Mouse (Mus musculus): ENCODE results near the gene Tmc5. TPM values are rescaled to one million over a fixed set of nuclear protein-coding genes. Genes with fewer than 3 reads are reported as not detected.
A peak's percentile ranks its signal among the peaks of the same experiment; 100 is the strongest.

Tmc5 gene
- polyA plus RNA-seq, 1 experiment from 2014 or later = 0.41 TPM

- peak overlapping the region; percentile 87 for H3K9ac ChIP-seq (ENCODE audit: low read length)
- H3K27ac ChIP-seq (ENCODE audit: low read depth, low read length) = no peak overlapping the region
- ATAC-seq (replicated peaks; ENCODE audit: low FRiP score) (no peak), DNase-seq (ENCODE audit: low spot score) (no peak)
- no peaks in the 10 kb centered on the region; the same call in 1 of the 2 replicates for H3K9me3 ChIP-seq (ENCODE audit: control insufficient read depth, low read length)
- H3K36me3 ChIP-seq (ENCODE audit: control insufficient read depth, insufficient read depth, low read length) = no peaks in the 10 kb centered on the region
- peak overlapping the region; percentile 66 for H3K4me3 ChIP-seq (ENCODE audit: low read depth, low read length)
- H3K4me1 ChIP-seq (replicated peaks; ENCODE audit: control insufficient read depth, insufficient read depth, low read length) = peaks cover 6% of the 10 kb centered on the region; the same call in 1 of the 2 replicates
- 20% methylated on average over 7 of the region's 7 CpGs for WGBS
- H3K4me2 ChIP-seq (ENCODE audit: low read depth, low read length, severe bottlenecking) = peak overlapping the region; percentile 72
- no peaks in the 10 kb centered on the region for H3K27me3 ChIP-seq (ENCODE audit: control insufficient read depth, insufficient read depth, low read length)
Measured at GRCm38 (mm10) chr7:118583821-118584220, 13.3 kb upstream of the Tmc5 start.

- DNase-seq (ENCODE audit: low spot score) (peak; percentile 94), ATAC-seq (replicated peaks; ENCODE audit: low FRiP score) (peak; percentile 94)
- 1% methylated on average over 46 of the region's 51 CpGs for WGBS
- Histone ChIP-seq H3K9ac (ENCODE audit: low read length) (peak within 1 kb of the TSS; percentile 87), H3K27me3 (ENCODE audit: control insufficient read depth, insufficient read depth, low read length) (no peaks in the 10 kb centered on the region), H3K27ac (ENCODE audit: low read depth, low read length) (peak within 1 kb of the TSS; percentile 43; the same call in 1 of the 2 replicates), H3K4me3 (ENCODE audit: low read depth, low read length) (peak within 1 kb of the TSS; percentile 66), H3K36me3 (ENCODE audit: control insufficient read depth, insufficient read depth, low read length) (no peaks in the 10 kb centered on the region), H3K4me2 (ENCODE audit: low read depth, low read length, severe bottlenecking) (peak within 1 kb of the TSS; percentile 72), H3K4me1 (replicated peaks; ENCODE audit: control insufficient read depth, insufficient read depth, low read length) (peaks cover 6% of the 10 kb centered on the region; the same call in 1 of the 2 replicates), H3K9me3 (ENCODE audit: control insufficient read depth, low read length) (no peaks in the 10 kb centered on the region; the same call in 1 of the 2 replicates)
Measured at GRCm38 (mm10) chr7:118584257-118584907, 12.7 kb upstream of the Tmc5 start, which contains the start of gene Tmc7. Gene Tmc7, minus strand, starts transcription at chr7:118584736.

- Histone ChIP-seq H3K36me3 (ENCODE audit: control insufficient read depth, insufficient read depth, low read length) (no peaks in the 10 kb centered on the region), H3K4me2 (ENCODE audit: low read depth, low read length, severe bottlenecking) (peak overlapping the region; percentile 72; the same call in 1 of the 2 replicates), H3K4me3 (ENCODE audit: low read depth, low read length) (peak overlapping the region; percentile 66), H3K4me1 (replicated peaks; ENCODE audit: control insufficient read depth, insufficient read depth, low read length) (peaks cover 6% of the 10 kb centered on the region; the same call in 1 of the 2 replicates), H3K27ac (ENCODE audit: low read depth, low read length) (no peak overlapping the region), H3K9ac (ENCODE audit: low read length) (peak overlapping the region; percentile 87; the same call in 1 of the 2 replicates), H3K27me3 (ENCODE audit: control insufficient read depth, insufficient read depth, low read length) (no peaks in the 10 kb centered on the region), H3K9me3 (ENCODE audit: control insufficient read depth, low read length) (no peaks in the 10 kb centered on the region; the same call in 1 of the 2 replicates)
- no peak for DNase-seq (ENCODE audit: low spot score)
- WGBS = 68% methylated on average over 5 of the region's 5 CpGs
- ATAC-seq (replicated peaks; ENCODE audit: low FRiP score) = no peak
Measured at GRCm38 (mm10) chr7:118584926-118585325, 12.2 kb upstream of the Tmc5 start.

GRCm38 (mm10) chr7:118585856-118586255 is 11.2 kb upstream of the Tmc5 start:
- Histone ChIP-seq H3K4me1 (replicated peaks; ENCODE audit: control insufficient read depth, insufficient read depth, low read length) (peaks cover 6% of the 10 kb centered on the region; the same call in 1 of the 2 replicates), H3K9ac (ENCODE audit: low read length) (no peak overlapping the region), H3K4me2 (ENCODE audit: low read depth, low read length, severe bottlenecking) (no peak overlapping the region), H3K27ac (ENCODE audit: low read depth, low read length) (no peak overlapping the region), H3K27me3 (ENCODE audit: control insufficient read depth, insufficient read depth, low read length) (no peaks in the 10 kb centered on the region), H3K36me3 (ENCODE audit: control insufficient read depth, insufficient read depth, low read length) (no peaks in the 10 kb centered on the region), H3K4me3 (ENCODE audit: low read depth, low read length) (no peak overlapping the region), H3K9me3 (ENCODE audit: control insufficient read depth, low read length) (no peaks in the 10 kb centered on the region; the same call in 1 of the 2 replicates)
- WGBS = 83% methylated on average over 6 of the region's 6 CpGs
- ATAC-seq (replicated peaks; ENCODE audit: low FRiP score) = no peak
- no peak for DNase-seq (ENCODE audit: low spot score)

GRCm38 (mm10) chr7:118590726-118591305 is 6.3 kb upstream of the Tmc5 start:
- Histone ChIP-seq H3K9ac (ENCODE audit: low read length) (no peak overlapping the region), H3K4me1 (replicated peaks; ENCODE audit: control insufficient read depth, insufficient read depth, low read length) (peaks cover 14% of the 10 kb centered on the region), H3K27ac (ENCODE audit: low read depth, low read length) (no peak overlapping the region), H3K36me3 (ENCODE audit: control insufficient read depth, insufficient read depth, low read length) (no peaks in the 10 kb centered on the region), H3K27me3 (ENCODE audit: control insufficient read depth, insufficient read depth, low read length) (no peaks in the 10 kb centered on the region), H3K9me3 (ENCODE audit: control insufficient read depth, low read length) (no peaks in the 10 kb centered on the region; the same call in 1 of the 2 replicates), H3K4me2 (ENCODE audit: low read depth, low read length, severe bottlenecking) (no peak overlapping the region), H3K4me3 (ENCODE audit: low read depth, low read length) (no peak overlapping the region)
- DNase-seq (ENCODE audit: low spot score) (no peak), ATAC-seq (replicated peaks; ENCODE audit: low FRiP score) (no peak)
- WGBS = 85% methylated on average over 5 of the region's 5 CpGs

- H3K4me1 ChIP-seq (replicated peaks; ENCODE audit: control insufficient read depth, insufficient read depth, low read length) = peaks cover 14% of the 10 kb centered on the region
- H3K4me3 ChIP-seq (ENCODE audit: low read depth, low read length) = no peak overlapping the region
- WGBS = 44% methylated on average over 6 of the region's 6 CpGs
- no peak overlapping the region for H3K9ac ChIP-seq (ENCODE audit: low read length)
- DNase-seq (ENCODE audit: low spot score) (no peak), ATAC-seq (replicated peaks; ENCODE audit: low FRiP score) (no peak)
- no peak overlapping the region for H3K4me2 ChIP-seq (ENCODE audit: low read depth, low read length, severe bottlenecking)
- H3K9me3 ChIP-seq (ENCODE audit: control insufficient read depth, low read length) = no peaks in the 10 kb centered on the region; the same call in 1 of the 2 replicates
- peaks cover 2% of the 10 kb centered on the region; the same call in 1 of the 2 replicates for H3K27me3 ChIP-seq (ENCODE audit: control insufficient read depth, insufficient read depth, low read length)
- peak overlapping the region; percentile 94; the same call in 1 of the 2 replicates for H3K27ac ChIP-seq (ENCODE audit: low read depth, low read length)
- H3K36me3 ChIP-seq (ENCODE audit: control insufficient read depth, insufficient read depth, low read length) = no peaks in the 10 kb centered on the region
Measured at GRCm38 (mm10) chr7:118592146-118592545, 5.0 kb upstream of the Tmc5 start.

GRCm38 (mm10) chr7:118593567-118594407 is 3.3 kb upstream of the Tmc5 start:
- Histone ChIP-seq H3K4me3 (ENCODE audit: low read depth, low read length) (no peak overlapping the region), H3K27ac (ENCODE audit: low read depth, low read length) (peak overlapping the region; percentile 94), H3K9me3 (ENCODE audit: control insufficient read depth, low read length) (no peaks in the 10 kb centered on the region), H3K36me3 (ENCODE audit: control insufficient read depth, insufficient read depth, low read length) (no peaks in the 10 kb centered on the region), H3K27me3 (ENCODE audit: control insufficient read depth, insufficient read depth, low read length) (peaks cover 6% of the 10 kb centered on the region; the same call in 1 of the 2 replicates), H3K4me1 (replicated peaks; ENCODE audit: control insufficient read depth, insufficient read depth, low read length) (peaks cover 16% of the 10 kb centered on the region), H3K4me2 (ENCODE audit: low read depth, low read length, severe bottlenecking) (peak overlapping the region; percentile 46), H3K9ac (ENCODE audit: low read length) (peak overlapping the region; percentile 48)
- DNase-seq (ENCODE audit: low spot score) (peak; percentile 96), ATAC-seq (replicated peaks; ENCODE audit: low FRiP score) (peak; percentile 92)
- WGBS = 3% methylated on average over 9 of the region's 9 CpGs

- peaks cover 16% of the 10 kb centered on the region for H3K4me1 ChIP-seq (replicated peaks; ENCODE audit: control insufficient read depth, insufficient read depth, low read length)
- 26% methylated on average over 10 of the region's 10 CpGs for WGBS
Measured at GRCm38 (mm10) chr7:118594611-118595010, 2.5 kb upstream of the Tmc5 start.

More at GRCm38 (mm10) chr7:118594611-118595010, 2.5 kb upstream of the Tmc5 start:
- Histone ChIP-seq H3K4me3 (ENCODE audit: low read depth, low read length) (no peak overlapping the region), H3K9me3 (ENCODE audit: control insufficient read depth, low read length) (no peaks in the 10 kb centered on the region), H3K27me3 (ENCODE audit: control insufficient read depth, insufficient read depth, low read length) (peaks cover 6% of the 10 kb centered on the region; the same call in 1 of the 2 replicates), H3K4me2 (ENCODE audit: low read depth, low read length, severe bottlenecking) (peak overlapping the region; percentile 46), H3K36me3 (ENCODE audit: control insufficient read depth, insufficient read depth, low read length) (no peaks in the 10 kb centered on the region), H3K27ac (ENCODE audit: low read depth, low read length) (peak overlapping the region; percentile 94), H3K9ac (ENCODE audit: low read length) (peak overlapping the region; percentile 48)
- DNase-seq (ENCODE audit: low spot score) (no peak), ATAC-seq (replicated peaks; ENCODE audit: low FRiP score) (no peak)
